Mouse (Mus musculus) adrenal gland (tissue): Measurements from ENCODE around the gene Adam20.
"Not testable (repeated sequence)": the region's sequence is repeated elsewhere in the genome, so short reads cannot be mapped to it uniquely, and the experiment has no call there.

Experiments
- intact Hi-C: fragments of 180-260 bp; cut with DNase I; formaldehyde crosslinking; loops from one replicate; pipeline ENCODE4 v1.15.1; 2025
- long read RNA-seq, 2 experiments: library from polyadenylated mRNA; unstranded; transcript quantifications; one replicate each; pipeline ENCODE4 v2.0.0; 2020; ENCODE audit warnings: borderline replicate concordance in 1 of 2; ENCODE audit not compliant: insufficient replicate concordance in 1 of 2

Adam20 gene
- long read RNA-seq, experiment 1 = 0 reads
- long read RNA-seq, experiment 2 = 0 reads

- intact Hi-C loops = not testable (repeated sequence)
Measured at GRCm38 (mm10) chr8:40792973-40793372, at the start of gene Adam20. Gene Adam20, plus strand, starts transcription at chr8:40793273.

- intact Hi-C loops = not testable (repeated sequence)
Measured at GRCm38 (mm10) chr8:40751908-40752307, 41.2 kb upstream of the Adam20 start, which contains the start of gene Adam25. Gene Adam25, plus strand, starts transcription at chr8:40752208.

- intact Hi-C loops = no loop called here
Measured at GRCm38 (mm10) chr8:40783320-40783719, 9.8 kb upstream of the Adam20 start.

GRCm38 (mm10) chr8:40803379-40804079 lies 10.5 kb downstream of the Adam20 start:
- intact Hi-C loops = no loop called here
